Mouse (Mus musculus): ENCODE measurements around the gene Dync1li1. TPM values are rescaled to one million over a fixed set of nuclear protein-coding genes. Genes with fewer than 3 reads are reported as not detected.

Gene Dync1li1
- polyA plus RNA-seq, 1 experiment from 2014 or later, result 129 TPM

DNA sequence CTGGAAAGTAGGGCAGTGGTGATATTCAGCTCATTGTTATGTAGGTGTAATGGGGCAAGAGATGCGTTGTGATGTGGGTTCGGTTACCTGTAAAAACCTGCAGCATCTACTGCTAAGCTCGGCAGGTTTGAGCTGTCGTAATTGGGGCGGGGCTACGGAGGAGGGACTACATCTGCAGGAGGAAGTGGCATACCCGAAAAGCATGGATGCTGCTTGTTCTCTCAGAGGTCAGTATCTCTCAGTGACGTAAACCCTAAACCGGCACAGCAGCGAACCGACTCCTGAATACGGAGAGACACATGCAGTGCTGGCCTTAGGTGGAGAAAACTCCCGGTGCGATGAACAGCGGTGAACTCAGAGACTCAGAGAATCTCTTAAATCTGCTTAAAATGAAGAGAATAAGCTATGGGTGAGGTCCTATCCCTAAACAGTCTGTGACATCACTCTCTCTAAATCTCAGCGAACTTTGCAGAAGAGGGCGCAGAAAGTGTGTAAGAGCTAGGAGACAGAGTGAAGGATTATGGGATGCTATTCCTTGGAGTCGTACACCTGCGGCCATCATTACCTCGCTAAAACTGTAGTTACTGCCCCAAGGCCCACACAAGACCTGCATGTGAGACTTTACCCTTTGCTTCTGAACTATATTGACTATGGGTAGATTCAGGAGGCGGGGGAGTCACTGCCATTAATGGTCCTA, 37.5 kb upstream of the Dync1li1 start:
- no peak for DNase-seq (ENCODE audit: low spot score)
- no peak overlapping the region for H3K9ac ChIP-seq (ENCODE audit: low read depth, low read length)

DNA sequence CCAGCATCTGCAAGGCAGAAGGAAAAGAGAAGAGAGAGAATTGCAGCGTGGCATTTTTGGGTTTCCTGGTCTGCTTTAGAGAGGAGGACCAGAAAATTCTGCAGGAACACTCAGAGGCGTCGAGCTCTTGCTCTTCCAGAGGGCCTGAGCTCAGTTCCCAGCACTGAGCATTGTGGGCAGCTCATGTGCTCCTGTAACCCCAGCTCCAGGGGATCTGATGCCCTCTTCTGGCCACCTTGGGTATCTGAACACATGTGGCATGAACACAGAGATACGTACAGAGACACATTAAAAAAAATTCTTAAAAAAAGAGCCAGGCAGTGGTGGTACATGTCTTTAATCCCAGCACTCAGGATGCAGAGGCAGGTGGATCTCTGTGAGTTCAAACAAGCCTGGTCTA, 33.2 kb upstream of the Dync1li1 start:
- H3K4me2 ChIP-seq (replicated peaks; ENCODE audit: low read depth, low read length), result no peak overlapping the region
- H3K36me3 ChIP-seq (ENCODE audit: control insufficient read depth, insufficient read depth, low read length), result no peaks in the 10 kb centered on the region
- no peak for DNase-seq (ENCODE audit: low spot score)
- H3K4me1 ChIP-seq (replicated peaks; ENCODE audit: control insufficient read depth, insufficient read depth, low read length), result no peaks in the 10 kb centered on the region
- H3K9me3 ChIP-seq (ENCODE audit: control insufficient read depth, low read length), result no peaks in the 10 kb centered on the region
- no peak for ATAC-seq (ENCODE audit: low FRiP score)
- no peak overlapping the region for H3K27ac ChIP-seq (ENCODE audit: low read depth, low read length)
- WGBS, result 80% methylated on average over 4 of the region's 4 CpGs
- H3K9ac ChIP-seq (ENCODE audit: low read depth, low read length), result no peak overlapping the region
- no peaks in the 10 kb centered on the region for H3K27me3 ChIP-seq (ENCODE audit: control insufficient read depth, insufficient read depth, low read length)
- H3K4me3 ChIP-seq (ENCODE audit: low read depth, low read length), result no peak overlapping the region

More for the DNA sequence above, 37.5 kb upstream of the Dync1li1 start:
- Histone ChIP-seq H3K9me3 (ENCODE audit: control insufficient read depth, low read length) (no peaks in the 10 kb centered on the region), H3K27ac (ENCODE audit: low read depth, low read length) (no peak overlapping the region), H3K27me3 (ENCODE audit: control insufficient read depth, insufficient read depth, low read length) (no peaks in the 10 kb centered on the region), H3K4me2 (replicated peaks; ENCODE audit: low read depth, low read length) (no peak overlapping the region), H3K4me1 (replicated peaks; ENCODE audit: control insufficient read depth, insufficient read depth, low read length) (no peaks in the 10 kb centered on the region), H3K4me3 (ENCODE audit: low read depth, low read length) (no peak overlapping the region), H3K36me3 (ENCODE audit: control insufficient read depth, insufficient read depth, low read length) (no peaks in the 10 kb centered on the region)
- no peak for ATAC-seq (ENCODE audit: low FRiP score)
- 58% methylated on average over 21 of the region's 21 CpGs for WGBS

DNA sequence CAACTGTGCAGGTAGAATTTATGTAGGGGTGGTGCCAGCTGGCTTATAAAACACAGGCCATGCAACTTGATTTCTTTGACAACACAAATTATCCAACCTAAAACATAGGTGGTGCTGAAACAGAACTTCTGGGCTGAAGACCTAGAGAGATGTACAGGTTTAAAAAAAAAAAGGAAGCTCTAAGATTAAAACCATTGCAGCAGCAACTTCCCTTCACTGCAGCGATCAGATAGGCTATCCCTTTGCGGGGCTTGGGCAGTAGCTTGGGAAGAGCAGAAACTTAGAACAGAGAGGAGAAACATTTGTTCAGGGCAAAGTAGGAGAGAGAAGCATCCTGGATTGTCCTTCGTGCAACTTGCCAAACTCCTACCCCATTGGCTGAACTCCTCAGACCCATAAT, 31.9 kb upstream of the Dync1li1 start:
- H3K9me3 ChIP-seq (ENCODE audit: control insufficient read depth, low read length), result no peaks in the 10 kb centered on the region
- no peak overlapping the region for H3K9ac ChIP-seq (ENCODE audit: low read depth, low read length)
- DNase-seq (ENCODE audit: low spot score) (no peak), ATAC-seq (ENCODE audit: low FRiP score) (no peak)
- no peak overlapping the region for H3K4me2 ChIP-seq (replicated peaks; ENCODE audit: low read depth, low read length)
- H3K36me3 ChIP-seq (ENCODE audit: control insufficient read depth, insufficient read depth, low read length), result no peaks in the 10 kb centered on the region
- H3K27ac ChIP-seq (ENCODE audit: low read depth, low read length), result no peak overlapping the region
- no peaks in the 10 kb centered on the region for H3K27me3 ChIP-seq (ENCODE audit: control insufficient read depth, insufficient read depth, low read length)
- H3K4me3 ChIP-seq (ENCODE audit: low read depth, low read length), result no peak overlapping the region
- H3K4me1 ChIP-seq (replicated peaks; ENCODE audit: control insufficient read depth, insufficient read depth, low read length), result no peaks in the 10 kb centered on the region
- 92% methylated on average over 3 of the region's 3 CpGs for WGBS

DNA sequence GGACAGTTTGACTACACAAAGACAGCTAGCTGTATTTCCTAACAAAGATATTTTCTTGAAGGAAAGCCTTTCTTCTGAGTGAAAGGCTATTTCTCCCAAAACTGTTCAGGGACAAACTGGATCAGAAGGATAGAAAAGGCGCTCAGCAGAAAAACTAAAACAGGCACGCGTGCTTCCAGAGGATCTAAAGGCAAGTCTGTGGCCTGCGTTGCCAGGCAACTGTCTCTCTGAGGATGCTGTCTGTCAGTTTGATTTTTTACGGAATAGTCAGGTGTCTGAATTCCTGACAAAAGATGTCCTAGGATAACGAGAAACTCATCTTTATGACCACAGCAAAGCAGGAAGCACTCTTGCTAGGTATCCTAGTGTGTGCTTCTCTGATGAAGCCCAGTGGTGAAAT, 28.1 kb upstream of the Dync1li1 start:
- 83% methylated on average over 6 of the region's 6 CpGs for WGBS
- no peak overlapping the region for H3K4me2 ChIP-seq (replicated peaks; ENCODE audit: low read depth, low read length)
- H3K9ac ChIP-seq (ENCODE audit: low read depth, low read length), result no peak overlapping the region
- H3K27me3 ChIP-seq (ENCODE audit: control insufficient read depth, insufficient read depth, low read length), result no peaks in the 10 kb centered on the region
- H3K4me1 ChIP-seq (replicated peaks; ENCODE audit: control insufficient read depth, insufficient read depth, low read length), result no peaks in the 10 kb centered on the region
- no peak for DNase-seq (ENCODE audit: low spot score)
- H3K27ac ChIP-seq (ENCODE audit: low read depth, low read length), result no peak overlapping the region
- no peak for ATAC-seq (ENCODE audit: low FRiP score)
- no peak overlapping the region for H3K4me3 ChIP-seq (ENCODE audit: low read depth, low read length)
- H3K9me3 ChIP-seq (ENCODE audit: control insufficient read depth, low read length), result no peaks in the 10 kb centered on the region
- H3K36me3 ChIP-seq (ENCODE audit: control insufficient read depth, insufficient read depth, low read length), result no peaks in the 10 kb centered on the region

DNA sequence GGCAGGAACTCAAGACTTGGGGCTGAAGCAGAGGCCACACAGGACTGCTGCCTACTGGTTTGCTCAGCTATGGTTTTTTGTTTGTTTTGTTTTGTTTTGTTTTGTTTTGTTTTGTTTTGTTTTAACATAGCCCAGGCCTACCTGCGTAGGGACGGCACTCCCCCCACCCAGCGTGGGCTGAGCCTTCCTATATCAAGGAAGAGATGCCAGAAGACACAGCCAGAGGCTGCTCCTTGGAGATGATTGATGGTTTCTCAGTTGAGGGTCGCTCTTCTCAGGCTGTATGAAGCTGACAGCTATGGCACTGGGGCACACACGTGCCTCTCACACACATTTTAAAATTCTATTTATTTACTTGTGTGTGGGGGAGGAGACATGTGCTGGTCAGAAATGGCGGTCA, 27.6 kb upstream of the Dync1li1 start:
- ATAC-seq (ENCODE audit: low FRiP score), result no peak
- Histone ChIP-seq H3K27me3 (ENCODE audit: control insufficient read depth, insufficient read depth, low read length) (no peaks in the 10 kb centered on the region), H3K36me3 (ENCODE audit: control insufficient read depth, insufficient read depth, low read length) (no peaks in the 10 kb centered on the region), H3K4me1 (replicated peaks; ENCODE audit: control insufficient read depth, insufficient read depth, low read length) (no peaks in the 10 kb centered on the region), H3K4me3 (ENCODE audit: low read depth, low read length) (no peak overlapping the region), H3K27ac (ENCODE audit: low read depth, low read length) (no peak overlapping the region), H3K4me2 (replicated peaks; ENCODE audit: low read depth, low read length) (no peak overlapping the region), H3K9me3 (ENCODE audit: control insufficient read depth, low read length) (no peaks in the 10 kb centered on the region), H3K9ac (ENCODE audit: low read depth, low read length) (no peak overlapping the region)
- no peak for DNase-seq (ENCODE audit: low spot score)
- 70% methylated on average over 6 of the region's 6 CpGs for WGBS

DNA sequence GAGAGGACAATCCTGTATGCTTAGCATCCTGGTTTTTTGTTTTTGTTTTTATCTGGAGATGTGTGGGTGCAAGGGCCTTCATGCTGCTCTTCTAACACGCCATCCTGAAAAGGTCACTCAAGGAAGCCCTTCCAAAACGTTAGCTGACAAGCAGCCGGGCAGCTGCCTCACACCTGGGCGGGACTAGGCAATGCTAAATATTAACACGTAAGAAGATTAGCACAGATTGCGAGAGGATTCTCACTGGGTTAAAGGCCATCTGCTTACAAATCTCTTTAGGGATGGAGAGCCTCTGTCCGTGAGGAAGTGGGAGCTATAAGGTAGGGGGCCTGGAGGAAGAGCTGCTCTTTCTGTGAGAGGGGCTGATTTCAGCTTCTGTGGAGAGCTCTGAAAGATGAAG, 26.6 kb upstream of the Dync1li1 start:
- no peaks in the 10 kb centered on the region for H3K9me3 ChIP-seq (ENCODE audit: control insufficient read depth, low read length)
- H3K9ac ChIP-seq (ENCODE audit: low read depth, low read length), result no peak overlapping the region
- DNase-seq (ENCODE audit: low spot score) (no peak), ATAC-seq (ENCODE audit: low FRiP score) (no peak)
- H3K4me2 ChIP-seq (replicated peaks; ENCODE audit: low read depth, low read length), result no peak overlapping the region
- no peak overlapping the region for H3K4me3 ChIP-seq (ENCODE audit: low read depth, low read length)
- H3K27me3 ChIP-seq (ENCODE audit: control insufficient read depth, insufficient read depth, low read length), result no peaks in the 10 kb centered on the region
- no peaks in the 10 kb centered on the region for H3K36me3 ChIP-seq (ENCODE audit: control insufficient read depth, insufficient read depth, low read length)
- H3K27ac ChIP-seq (ENCODE audit: low read depth, low read length), result no peak overlapping the region
- WGBS, result 62% methylated on average over 7 of the region's 7 CpGs
- no peaks in the 10 kb centered on the region for H3K4me1 ChIP-seq (replicated peaks; ENCODE audit: control insufficient read depth, insufficient read depth, low read length)

DNA sequence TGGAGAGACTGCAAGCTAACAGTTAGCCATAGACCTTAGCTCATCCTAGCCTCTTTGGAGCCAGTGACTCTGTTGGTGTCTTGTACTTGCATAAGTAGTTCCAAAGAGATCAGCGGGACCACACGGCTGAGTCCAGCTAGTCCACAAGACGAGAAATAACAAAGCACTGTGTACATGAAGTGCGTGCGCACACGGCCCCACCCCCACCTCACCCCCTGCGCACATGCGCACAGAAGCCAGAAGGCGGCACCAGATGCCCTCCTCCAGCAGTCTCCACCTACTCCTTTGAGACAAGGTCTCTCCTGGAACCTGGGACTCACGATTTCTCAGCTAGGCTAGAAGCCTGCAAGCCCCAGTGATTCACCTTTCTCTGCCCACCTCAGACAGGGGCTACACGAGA, 24.8 kb upstream of the Dync1li1 start:
- DNase-seq (ENCODE audit: low spot score), result no peak
- 89% methylated on average over 11 of the region's 11 CpGs for WGBS
- H3K27me3 ChIP-seq (ENCODE audit: control insufficient read depth, insufficient read depth, low read length), result no peaks in the 10 kb centered on the region

DNA sequence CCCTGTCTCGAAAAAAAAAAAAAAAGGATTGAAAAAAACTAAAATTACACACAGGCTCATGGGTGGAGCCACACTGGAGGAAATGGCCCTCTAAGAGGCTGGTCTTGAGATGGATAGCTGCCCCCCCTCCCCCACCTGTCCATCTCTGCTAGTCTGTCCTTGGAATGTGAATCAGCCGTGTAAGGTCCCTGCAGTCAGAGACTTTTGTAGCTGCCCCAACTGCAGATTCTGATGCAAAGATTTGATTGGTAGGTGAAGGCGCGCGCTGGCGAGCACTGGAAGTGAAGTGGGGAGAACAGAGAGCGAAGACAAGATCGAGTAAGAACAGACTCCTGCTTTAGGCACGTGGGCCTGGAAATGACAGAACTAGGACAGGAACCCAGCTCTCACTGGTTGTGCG, 21.7 kb upstream of the Dync1li1 start:
- no peak overlapping the region for H3K27ac ChIP-seq (ENCODE audit: low read depth, low read length)
- H3K36me3 ChIP-seq (ENCODE audit: control insufficient read depth, insufficient read depth, low read length), result no peaks in the 10 kb centered on the region
- no peak overlapping the region for H3K4me2 ChIP-seq (replicated peaks; ENCODE audit: low read depth, low read length)
- 86% methylated on average over 10 of the region's 10 CpGs for WGBS
- ATAC-seq (ENCODE audit: low FRiP score) (no peak), DNase-seq (ENCODE audit: low spot score) (no peak)
- H3K9ac ChIP-seq (ENCODE audit: low read depth, low read length), result no peak overlapping the region
- H3K4me3 ChIP-seq (ENCODE audit: low read depth, low read length), result no peak overlapping the region
- H3K4me1 ChIP-seq (replicated peaks; ENCODE audit: control insufficient read depth, insufficient read depth, low read length), result no peaks in the 10 kb centered on the region
- no peaks in the 10 kb centered on the region for H3K27me3 ChIP-seq (ENCODE audit: control insufficient read depth, insufficient read depth, low read length)
- no peaks in the 10 kb centered on the region for H3K9me3 ChIP-seq (ENCODE audit: control insufficient read depth, low read length)

More for the DNA sequence above, 24.8 kb upstream of the Dync1li1 start:
- Histone ChIP-seq H3K4me1 (replicated peaks; ENCODE audit: control insufficient read depth, insufficient read depth, low read length) (no peaks in the 10 kb centered on the region), H3K36me3 (ENCODE audit: control insufficient read depth, insufficient read depth, low read length) (no peaks in the 10 kb centered on the region), H3K9me3 (ENCODE audit: control insufficient read depth, low read length) (no peaks in the 10 kb centered on the region), H3K4me3 (ENCODE audit: low read depth, low read length) (no peak overlapping the region), H3K27ac (ENCODE audit: low read depth, low read length) (no peak overlapping the region), H3K4me2 (replicated peaks; ENCODE audit: low read depth, low read length) (no peak overlapping the region), H3K9ac (ENCODE audit: low read depth, low read length) (no peak overlapping the region)
- no peak for ATAC-seq (ENCODE audit: low FRiP score)

DNA sequence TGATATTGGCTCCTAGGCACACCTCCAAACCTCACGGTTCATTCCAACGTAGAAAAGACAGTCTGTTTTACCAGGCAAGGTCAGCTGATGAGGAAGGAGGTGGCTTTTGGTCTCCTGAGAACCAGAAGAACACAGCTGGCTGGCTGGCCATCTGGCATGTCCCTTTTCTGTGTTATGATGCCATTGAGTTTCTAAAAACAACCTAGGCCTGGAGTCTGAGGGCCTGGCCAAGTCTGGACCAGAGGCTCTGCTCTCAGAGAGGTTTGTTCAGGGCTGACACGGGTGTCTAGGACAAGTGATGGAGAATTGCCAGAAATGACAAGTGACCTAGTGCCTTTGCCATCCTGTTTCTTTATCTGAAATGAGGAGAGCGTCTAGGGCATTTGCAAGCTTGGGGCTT, 20.5 kb upstream of the Dync1li1 start:
- no peak overlapping the region for H3K4me2 ChIP-seq (replicated peaks; ENCODE audit: low read depth, low read length)
- WGBS, result 83% methylated on average over 4 of the region's 4 CpGs
- H3K4me3 ChIP-seq (ENCODE audit: low read depth, low read length), result no peak overlapping the region
- 0 out of 2 replicates have a peak, but pooled peaks cover 3% of the 10 kb centered on the region for H3K4me1 ChIP-seq (replicated peaks; ENCODE audit: control insufficient read depth, insufficient read depth, low read length)
- no peak overlapping the region for H3K9ac ChIP-seq (ENCODE audit: low read depth, low read length)
- no peaks in the 10 kb centered on the region for H3K27me3 ChIP-seq (ENCODE audit: control insufficient read depth, insufficient read depth, low read length)
- ATAC-seq (ENCODE audit: low FRiP score), result no peak
- H3K9me3 ChIP-seq (ENCODE audit: control insufficient read depth, low read length), result no peaks in the 10 kb centered on the region
- no peak overlapping the region for H3K27ac ChIP-seq (ENCODE audit: low read depth, low read length)
- DNase-seq (ENCODE audit: low spot score), result no peak
- no peaks in the 10 kb centered on the region for H3K36me3 ChIP-seq (ENCODE audit: control insufficient read depth, insufficient read depth, low read length)
